Mouse (Mus musculus) liver, adult (tissue): Measurements from ENCODE around the gene Calm5.

Source experiments
- GATA4 ChIP-seq: IDR thresholded peaks from 2 replicates; pipeline ENCODE4 v1.6.1; 2014; ENCODE audit warnings: mild to moderate bottlenecking, low read length; ENCODE audit not compliant: insufficient replicate concordance

Gene Calm5

DNA sequence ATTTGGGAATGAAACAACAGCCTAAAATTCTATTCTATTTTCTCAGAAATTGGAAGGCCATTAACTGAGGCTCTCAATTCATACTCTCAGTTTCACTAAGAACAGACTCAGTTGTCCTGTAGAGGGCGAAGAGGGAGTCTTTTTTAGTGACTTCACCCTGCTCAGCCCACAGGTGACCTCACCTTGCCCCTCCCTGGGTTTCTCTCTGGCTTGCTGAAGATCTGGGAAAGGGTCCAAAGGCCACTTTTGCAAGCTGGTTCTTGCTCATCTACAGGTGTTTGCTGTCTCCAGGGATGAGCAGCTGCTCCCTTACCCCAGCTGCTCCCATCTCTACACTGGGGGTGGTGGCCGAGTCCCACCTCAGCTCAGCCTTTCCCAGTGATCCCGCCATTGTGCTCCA is 8.4 kb downstream of the Calm5 start:
- TF ChIP-seq GATA4, result no peak

DNA sequence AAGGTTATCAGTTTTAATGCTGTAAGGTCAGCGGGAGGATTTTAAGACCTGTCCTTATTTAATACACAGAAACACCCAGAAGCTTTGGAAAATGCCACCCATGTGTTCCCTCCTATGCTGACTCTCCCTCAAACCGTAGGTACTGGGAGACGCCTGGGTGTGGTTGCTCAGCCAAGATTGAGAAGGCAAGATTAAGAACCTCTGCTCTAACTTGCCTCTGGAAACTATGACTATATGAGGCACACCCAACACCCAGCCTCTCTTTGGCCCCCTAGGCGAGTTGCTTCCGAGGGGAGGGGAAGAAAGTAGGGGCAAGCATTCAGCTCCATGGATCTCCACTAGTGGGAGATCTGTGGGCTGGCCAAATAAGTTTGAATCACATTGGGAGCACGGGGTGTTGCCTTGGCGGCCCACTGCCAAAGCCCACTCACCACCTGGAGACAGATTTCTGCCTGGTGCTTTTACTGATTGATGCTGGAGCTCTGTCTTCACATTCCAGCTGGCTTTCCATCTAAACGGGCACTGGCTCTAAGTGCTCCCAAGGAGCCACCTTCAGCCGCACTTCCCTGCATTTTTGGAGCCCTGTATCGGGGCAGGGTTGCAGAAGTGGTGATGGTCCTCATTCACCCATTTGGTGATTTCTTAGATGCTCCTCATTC is 9.1 kb downstream of the Calm5 start:
- no peak for TF ChIP-seq GATA4

- TF ChIP-seq GATA4, result no peak
These were observed 11.8 kb downstream of the Calm5 start for GRCm38 (mm10) chr13:3865648-3866354.

GRCm38 (mm10) chr13:3866355-3867052 is 12.5 kb downstream of the Calm5 start:
- TF ChIP-seq GATA4, result no peak

- no peak for TF ChIP-seq GATA4
These were observed 13.2 kb downstream of the Calm5 start for GRCm38 (mm10) chr13:3867158-3867557.

DNA sequence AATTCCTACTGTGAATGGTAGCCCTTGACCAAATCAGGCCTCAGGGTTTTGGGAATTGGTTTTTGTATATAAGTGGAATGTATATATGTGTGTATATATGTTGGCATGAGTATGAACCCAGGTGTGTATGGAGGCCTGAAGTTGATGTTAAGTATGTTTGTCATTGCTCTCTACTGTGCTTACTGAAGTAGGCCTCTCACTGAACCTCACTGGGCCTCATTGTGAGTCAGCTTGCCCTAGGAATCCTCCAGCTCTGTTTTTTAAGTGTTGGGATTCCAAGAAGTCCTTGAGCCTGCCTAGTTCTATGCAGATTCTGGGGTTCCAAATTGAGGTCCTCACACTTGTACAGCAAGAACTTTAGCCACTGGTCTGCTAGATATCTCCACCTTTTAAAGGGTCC is 15.9 kb downstream of the Calm5 start:
- no peak for TF ChIP-seq GATA4

DNA sequence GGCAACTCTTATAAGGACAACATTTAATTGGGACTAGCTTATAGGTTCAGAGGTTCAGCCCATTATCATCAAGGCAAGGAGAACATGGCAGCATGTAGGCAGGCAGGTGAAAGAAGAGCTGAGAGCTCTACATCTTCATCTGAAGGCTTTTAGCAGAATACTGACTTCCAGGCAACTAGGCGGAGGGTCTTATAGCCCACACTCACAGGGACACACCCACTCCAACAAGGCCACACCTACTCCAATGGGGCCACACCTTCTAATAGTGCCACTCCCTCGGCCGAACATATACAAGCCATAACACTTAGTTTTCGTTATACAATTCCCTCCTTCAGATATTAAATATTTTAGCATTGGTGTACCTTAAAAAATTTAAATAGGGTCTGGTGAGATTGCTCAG is 18.9 kb downstream of the Calm5 start:
- no peak for TF ChIP-seq GATA4

DNA sequence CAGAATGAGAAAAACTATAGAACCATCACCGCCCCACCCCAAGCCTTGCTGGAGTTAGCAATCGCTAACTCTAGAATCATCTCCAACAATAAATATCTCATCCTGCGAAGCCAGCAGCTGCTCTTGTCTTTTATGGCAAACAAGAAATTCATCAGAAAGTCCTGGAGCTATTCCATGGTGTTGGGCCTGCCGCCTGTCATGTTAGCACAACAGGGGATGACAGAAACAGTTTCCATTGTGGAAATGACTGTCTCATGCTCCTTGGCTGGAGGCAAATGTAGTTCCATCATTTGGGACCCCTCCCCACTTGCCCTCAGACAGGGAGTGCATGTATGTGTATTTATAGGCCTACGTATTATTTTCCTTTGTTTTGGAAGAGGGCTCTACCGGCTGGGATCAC is 22.5 kb downstream of the Calm5 start:
- TF ChIP-seq GATA4, result no peak

GRCm38 (mm10) chr13:3877185-3877584 is 23.2 kb downstream of the Calm5 start:
- no peak for TF ChIP-seq GATA4

GRCm38 (mm10) chr13:3877679-3878220 is 23.8 kb downstream of the Calm5 start:
- TF ChIP-seq GATA4, result no peak

DNA sequence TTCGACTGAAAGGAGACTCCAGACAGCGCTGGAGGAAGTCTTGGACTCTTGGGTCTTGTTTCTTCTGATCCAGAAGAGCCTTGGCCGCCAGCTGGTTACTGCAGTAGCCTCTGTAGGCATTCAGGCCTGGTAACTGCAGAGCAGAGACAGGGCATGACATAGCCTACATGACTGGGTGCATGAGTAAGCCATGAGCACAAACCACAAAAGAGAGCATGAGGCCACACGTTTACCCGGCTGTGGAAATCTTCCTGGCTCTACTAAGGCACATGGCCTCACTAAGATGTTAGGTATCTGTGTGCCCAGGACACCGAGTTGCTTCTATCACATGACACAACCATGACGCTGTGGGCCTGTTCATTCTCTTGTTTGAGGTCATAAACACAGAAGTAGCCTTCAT is 32.7 kb downstream of the Calm5 start:
- no peak for TF ChIP-seq GATA4

GRCm38 (mm10) chr13:3889111-3889510 is 35.1 kb downstream of the Calm5 start:
- TF ChIP-seq GATA4, result no peak

GRCm38 (mm10) chr13:3890061-3890460 is 36.1 kb downstream of the Calm5 start:
- no peak for TF ChIP-seq GATA4

GRCm38 (mm10) chr13:3891479-3892087 is 37.6 kb downstream of the Calm5 start:
- TF ChIP-seq GATA4, result no peak

DNA sequence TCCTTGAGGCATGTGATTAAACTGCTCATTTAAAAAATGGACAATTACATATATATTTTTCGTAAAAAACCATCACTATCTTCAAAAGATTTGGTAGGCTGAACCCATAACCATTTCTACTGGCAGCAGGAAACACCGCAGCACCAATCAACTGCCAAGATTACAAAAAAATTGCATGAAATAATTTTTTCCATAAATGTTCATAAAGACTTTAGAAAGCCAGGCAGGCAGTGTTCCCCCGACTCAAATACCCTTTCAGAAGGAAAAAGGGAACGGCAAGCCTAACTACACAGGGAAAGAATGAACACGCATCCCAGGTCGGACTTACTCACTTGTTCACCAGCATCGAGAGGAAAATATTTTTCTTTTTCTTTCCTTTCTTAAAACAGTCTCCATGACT is 38.6 kb downstream of the Calm5 start:
- no peak for TF ChIP-seq GATA4
